14 mouse cellular contexts compared by ENCODE assay signal in the genomic region with DNA sequence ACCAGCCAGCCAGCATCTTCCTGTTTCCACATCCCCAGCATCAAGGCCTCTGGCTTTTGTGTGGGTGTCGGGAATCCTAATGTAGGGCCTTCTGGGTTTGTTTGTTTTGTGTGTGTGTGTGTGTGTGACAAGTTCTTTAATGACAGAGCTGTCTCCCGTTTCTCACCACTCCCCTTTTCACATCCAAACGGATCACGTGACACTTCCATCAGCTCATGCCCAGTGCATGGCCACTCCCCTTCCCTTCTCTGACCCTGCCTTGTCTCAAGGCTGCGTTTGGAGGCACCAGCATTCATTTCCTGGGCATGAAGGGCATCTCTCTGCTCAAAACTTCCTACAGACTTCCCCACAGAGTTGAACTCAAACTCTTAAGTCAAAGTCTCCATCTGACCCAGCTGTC.
"Had no signal": no experiment of that assay in that cellular context is flagged by ENCODE, and none has a peak within 500 bp of the region (broad histone marks: within the 10 kb centered on the region; RNA-seq: fewer than 3 reads in every experiment).

No protein-coding gene starts in this region.

- H3K4me3 ChIP-seq: layer of hippocampus, adult 2 months; left cerebral cortex, adult 2 months; limb, embryonic 15.5 days; liver, embryonic 13.5 days; neural tube, embryonic 15.5 days had no signal

- DNase-seq: kidney, adult 2 months; kidney, postnatal 10 days; kidney, postnatal 4 days; liver, embryonic 13.5 days; liver, postnatal 0 days; thymus, adult 18-20 months; thymus, postnatal 14 days had no signal

- H3K9ac ChIP-seq: limb, embryonic 15.5 days; liver, embryonic 13.5 days; liver, postnatal 0 days; neural tube, embryonic 15.5 days had no signal

- H3K4me2 ChIP-seq: limb, embryonic 15.5 days; liver, embryonic 13.5 days; midbrain, embryonic 11.5 days; neural tube, embryonic 15.5 days had no signal

- H3K27me3 ChIP-seq: limb, embryonic 15.5 days; liver, embryonic 13.5 days; neural tube, embryonic 15.5 days had no signal

- ATAC-seq: hindbrain, postnatal 0 days; liver, postnatal 0 days; midbrain, embryonic 16.5 days had no signal

- H3K9me3 ChIP-seq: limb, embryonic 15.5 days; liver, embryonic 13.5 days; neural tube, embryonic 15.5 days had no signal

- H3K4me1 ChIP-seq: limb, embryonic 15.5 days; liver, embryonic 13.5 days; neural tube, embryonic 15.5 days had no signal

- H3K27ac ChIP-seq: hindbrain, postnatal 0 days; layer of hippocampus, adult 2 months; left cerebral cortex, adult 2 months; limb, embryonic 15.5 days; liver, embryonic 13.5 days; neural tube, embryonic 15.5 days had no signal
